Mouse (Mus musculus) heart, postnatal 25 days (tissue): ENCODE measurements around the gene Sco1. TPM values are rescaled to one million over a fixed set of nuclear protein-coding genes. Genes with fewer than 3 reads are reported as not detected.

Experiments used
- DNase-seq: peaks from one replicate; pipeline ENCODE4 v3.0.0; 2022; ENCODE audit warnings: low spot score
- intact Hi-C: fragments of 180-260 bp; cut with DNase I; formaldehyde crosslinking; loops from one replicate; pipeline ENCODE4 v1.15.1; 2025
- microRNA-seq: library from miRNA; unstranded; fragments of <30 nt; microRNA quantifications from one replicate; pipeline ENCODE4 v1.2.0, GENCODE M21; 2022
- total RNA-seq, 2 experiments: library from RNA; stranded (reverse); gene quantifications; 2 replicates each; pipeline ENCODE4 v1.2.3; 2021

Gene Sco1
- total RNA-seq, 2 experiments from 2014 or later: 19.0 to 19.5 TPM

DNA sequence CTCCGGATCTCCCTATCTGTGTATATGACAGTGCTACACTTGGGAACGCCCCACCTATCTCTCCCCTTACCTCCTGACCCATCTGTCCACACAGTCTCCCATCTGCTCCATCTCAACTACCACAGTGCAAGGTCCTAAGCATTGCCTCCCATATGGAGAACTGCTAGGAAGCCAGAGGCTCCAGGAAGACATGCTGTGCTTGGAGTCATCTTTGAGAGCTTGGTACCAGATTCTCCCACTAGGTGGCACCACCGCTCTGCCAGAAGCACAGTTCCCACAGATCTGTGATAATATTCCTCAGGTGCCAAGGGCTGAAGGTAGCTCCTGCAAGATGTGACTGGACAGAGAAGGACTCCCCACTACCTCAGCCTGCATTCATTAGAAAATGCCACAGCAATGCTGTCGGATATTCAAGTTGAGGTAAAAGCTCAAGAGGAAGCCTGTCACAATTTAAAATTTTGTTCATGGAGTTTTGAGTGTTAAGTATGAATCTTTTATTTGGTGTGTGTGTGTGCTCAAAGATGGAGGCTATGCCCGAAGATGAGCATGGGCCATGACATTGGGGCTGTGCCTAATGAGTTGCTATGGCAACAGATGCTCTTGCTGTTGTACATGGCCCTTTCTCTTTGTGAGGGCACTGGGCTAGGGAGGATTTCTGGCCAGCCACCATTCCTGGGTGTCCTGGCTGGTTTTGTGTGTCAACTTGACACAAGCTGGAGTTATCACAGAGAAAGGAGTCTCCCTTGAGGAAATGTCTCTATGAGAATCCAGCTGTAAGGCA lies 57.9 kb downstream of the Sco1 start:
- no peak for DNase-seq
- intact Hi-C loops: loop anchor here (1.0 to 5.0 kb wide), 2 partner anchors 241 to 537 kb away; no protein-coding TSS in a partner anchor

DNA sequence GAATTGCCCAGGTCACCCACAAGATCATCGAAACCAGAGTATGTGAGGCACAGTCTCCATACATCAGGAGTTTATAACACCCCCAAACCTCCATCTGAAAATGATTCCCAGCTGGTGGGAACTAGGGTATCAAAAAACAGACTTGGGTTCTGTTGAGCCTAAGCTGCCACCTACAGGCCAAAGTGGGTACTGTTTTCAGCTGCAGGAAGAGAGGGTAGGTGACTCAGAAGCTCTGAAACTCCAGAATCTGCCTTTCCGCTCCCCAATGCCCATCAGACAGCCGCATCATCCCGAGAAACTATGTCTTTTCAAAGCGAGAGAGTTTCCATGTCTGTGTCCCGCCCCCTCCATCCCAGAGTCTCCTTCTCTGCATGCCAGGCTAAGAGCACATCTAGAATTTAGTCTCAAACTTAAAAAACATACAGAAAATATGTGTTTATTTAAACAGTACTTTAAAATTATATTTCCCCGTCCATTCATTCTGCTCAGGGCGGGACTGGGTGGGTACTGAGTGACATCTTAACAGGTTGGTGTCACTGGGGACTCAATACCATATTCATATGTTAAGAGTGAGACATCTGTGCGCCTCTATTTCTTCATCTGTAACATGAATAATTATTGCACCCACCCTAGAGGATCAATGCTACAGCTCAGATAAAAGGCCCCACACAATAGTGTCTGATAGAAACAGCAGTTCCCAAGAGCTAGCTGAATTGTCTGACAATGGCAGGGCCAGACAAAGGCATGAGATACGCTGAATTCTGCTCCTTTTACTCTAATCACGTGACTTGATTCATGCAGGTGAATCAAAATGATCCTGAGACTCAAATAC lies 59.8 kb downstream of the Sco1 start:
- DNase-seq: no peak
- intact Hi-C loops: loop anchor here (2.0 to 5.0 kb wide), 3 partner anchors 123 to 565 kb away; no protein-coding TSS in a partner anchor

- intact Hi-C loops: loop anchor here (2.0 to 5.0 kb wide), 3 partner anchors 122 to 564 kb away; no protein-coding TSS in a partner anchor
- no peak for DNase-seq
Observed at GRCm38 (mm10) chr11:67112851-67113202, 60.4 kb downstream of the Sco1 start.

- intact Hi-C loops: loop anchor here (2.0 to 5.0 kb wide), 3 partner anchors 121 to 563 kb away; no protein-coding TSS in a partner anchor
- no peak for DNase-seq
Observed at GRCm38 (mm10) chr11:67113381-67113780, 60.9 kb downstream of the Sco1 start.

DNA sequence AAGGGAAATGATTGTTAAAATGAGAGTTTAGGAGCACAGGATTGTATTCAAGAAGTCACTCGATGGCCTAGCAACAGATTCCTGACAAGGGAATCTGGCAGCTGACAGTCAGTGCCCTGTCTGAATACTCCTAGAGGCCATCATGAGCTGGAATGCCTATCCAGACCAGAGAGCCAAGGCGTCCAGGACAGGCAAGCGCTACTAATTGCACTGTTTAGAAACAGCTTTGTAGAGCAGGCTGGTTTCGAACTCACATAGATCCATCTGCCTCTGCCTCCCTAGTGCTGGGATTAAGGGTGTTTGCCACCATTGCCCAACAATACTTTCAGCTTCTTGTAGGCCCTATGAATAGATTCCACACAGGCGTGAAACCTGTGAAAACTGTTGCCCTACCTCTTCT lies 61.8 kb downstream of the Sco1 start:
- no peak for DNase-seq
- intact Hi-C loops: loop anchor here (5.0 kb wide), 1 partner anchor 533 kb away; no protein-coding TSS in a partner anchor

- no peak for DNase-seq
- intact Hi-C loops: loop anchor here (5.0 kb wide), 1 partner anchor 532 kb away; no protein-coding TSS in a partner anchor
Observed at GRCm38 (mm10) chr11:67114901-67115300, 62.4 kb downstream of the Sco1 start.

Small RNA genes within 50 kb of the gene (microRNA-seq; reads per million reads assigned to microRNA genes)
- gene Mir6923: not detected

Other genes starting within 250 kb of the Sco1 start
- 10 to 100 TPM in 1 of 2 experiments, 1 to 10 TPM in 1; 9.1 to 11.5 TPM for gene Pirt, start 140.7 kb upstream of the Sco1 start, total RNA-seq
- not detected for gene Tmem238l, start 96.0 kb upstream of the Sco1 start, total RNA-seq
- gene Tmem220, start 27.5 kb upstream of the Sco1 start, total RNA-seq: 1 to 10 TPM; 1.4 to 1.5 TPM
- gene Adprm, start 76 bp upstream of the Sco1 start, total RNA-seq: 10 to 100 TPM; 13.3 to 14.5 TPM
- not detected for gene Myh3, start 25.6 kb downstream of the Sco1 start, total RNA-seq
- gene Myh2, start 118.4 kb downstream of the Sco1 start, total RNA-seq: not detected
- not detected for gene Myh1, start 147.4 kb downstream of the Sco1 start, total RNA-seq
- gene Myh4, start 185.4 kb downstream of the Sco1 start, total RNA-seq: under 1 TPM in 1 of 2 experiments, not detected in 1; 0.03 TPM
- gene Myh8, start 224.5 kb downstream of the Sco1 start, total RNA-seq: under 1 TPM in 1 of 2 experiments, not detected in 1; 0.05 TPM